Mouse (Mus musculus): ENCODE measurements around the gene Pou2f3.

GRCm38 (mm10) chr9:43194001-43194400, 16.2 kb downstream of the Pou2f3 start:
- TF ChIP-seq CTCF (IDR thresholded peaks at IDR 0.05; ENCODE audit: extremely low read depth, insufficient read depth, low read length) (no peak), POLR2A (IDR thresholded peaks at IDR 0.05; ENCODE audit: extremely low read depth, insufficient read depth, low read length) (no peak)
